Mouse (Mus musculus) MEL (cell line): Measurements from ENCODE around the gene Srbd1. TPM values are rescaled to one million over a fixed set of nuclear protein-coding genes. Genes with fewer than 3 reads are reported as not detected.

ENCODE experiments used
- DNase-seq: peaks from one replicate; pipeline ENCODE4 v3.0.0; 2011; ENCODE audit warnings: low read depth, low spot score
- H3K27ac ChIP-seq: 2 replicates; pipeline ENCODE4 v1.5.1; 2012; ENCODE audit warnings: low read depth, mild to moderate bottlenecking, control low read depth, low read length, moderate library complexity; ENCODE audit not compliant: control insufficient read depth
- H3K27me3 ChIP-seq, 2 experiments: fragments of 150-350 bp in 1 of 2; sonication (generic) in 1 of 2; 2 replicates each; pipeline ENCODE4 v1.6.1; 2012; ENCODE audit warnings: low read length in 2 of 2, mild to moderate bottlenecking in 2 of 2, improper control_type of control experiment in 1 of 2, moderate library complexity in 1 of 2; ENCODE audit not compliant: insufficient read depth in 2 of 2, control insufficient read depth in 1 of 2
- H3K36me3 ChIP-seq, 2 experiments: 2 replicates each; pipeline ENCODE4 v1.6.1; 2012 to 2014; ENCODE audit warnings: low read length in 2 of 2, improper control_type of control experiment in 1 of 2, inconsistent platforms in 1 of 2, mild to moderate bottlenecking in 1 of 2; ENCODE audit not compliant: insufficient read depth in 2 of 2, control insufficient read depth in 1 of 2
- H3K4me1 ChIP-seq, 2 experiments: fragments of 150-350 bp in 1 of 2; sonication (generic) in 1 of 2; 2 replicates each; pipeline ENCODE4 v1.6.1; 2012; ENCODE audit warnings: low read length in 2 of 2, improper control_type of control experiment in 1 of 2, mild to moderate bottlenecking in 1 of 2; ENCODE audit not compliant: insufficient read depth in 2 of 2, control insufficient read depth in 1 of 2
- H3K4me3 ChIP-seq, 2 experiments: fragments of 150-350 bp in 1 of 2; sonication (generic) in 1 of 2; 2 replicates each; pipeline ENCODE4 v1.5.1; 2012; ENCODE audit warnings: low read depth in 2 of 2, low read length in 2 of 2, mild to moderate bottlenecking in 2 of 2, moderate library complexity in 2 of 2, control low read depth in 1 of 2, improper control_type of control experiment in 1 of 2; ENCODE audit not compliant: control insufficient read depth in 1 of 2, insufficient read depth in 1 of 2
- H3K79me2 ChIP-seq: 2 replicates; pipeline ENCODE4 v1.6.1; 2012; ENCODE audit warnings: mild to moderate bottlenecking, low read length, moderate library complexity; ENCODE audit not compliant: control insufficient read depth, poor library complexity, insufficient read depth
- H3K9ac ChIP-seq: 2 replicates; pipeline ENCODE4 v1.6.1; 2012; ENCODE audit warnings: low read depth, mild to moderate bottlenecking, control low read depth, low read length, moderate library complexity; ENCODE audit not compliant: control insufficient read depth, poor library complexity, severe bottlenecking
- H3K9me3 ChIP-seq: fragments of 150-350 bp; sonication (generic); replicated peaks from 2 replicates; pipeline ENCODE4 v1.6.1; 2012; ENCODE audit warnings: mild to moderate bottlenecking, low read length, improper control_type of control experiment, moderate library complexity; ENCODE audit not compliant: insufficient read depth
- CHD2 ChIP-seq: IDR thresholded peaks from 2 replicates; pipeline ENCODE4 v1.6.1; 2011; ENCODE audit warnings: low read length, improper control_type of control experiment
- CTCF ChIP-seq, 3 experiments: IDR thresholded peaks in 2 of 3; conservative IDR thresholded peaks in 1 of 3; 2 replicates each; pipeline ENCODE4 v1.5.1; 2011 to 2012; ENCODE audit warnings: low read length in 3 of 3, low read depth in 2 of 3, mild to moderate bottlenecking in 2 of 3, improper control_type of control experiment in 1 of 3, inconsistent platforms in 1 of 3, mixed read lengths in 1 of 3, moderate library complexity in 1 of 3; ENCODE audit not compliant: control insufficient read depth in 1 of 3, insufficient read depth in 1 of 3, poor library complexity in 1 of 3, severe bottlenecking in 1 of 3
- EP300 ChIP-seq, 2 experiments: IDR thresholded peaks; 2 replicates each; pipeline ENCODE4 v1.6.1; 2011; ENCODE audit warnings: improper control_type of control experiment in 2 of 2, low read length in 2 of 2, low read depth in 1 of 2, mild to moderate bottlenecking in 1 of 2
- ETS1 ChIP-seq: IDR thresholded peaks from 2 replicates; pipeline ENCODE4 v1.6.1; 2012; ENCODE audit warnings: low read depth, mild to moderate bottlenecking, inconsistent platforms, low read length, improper control_type of control experiment, moderate library complexity
- GABPA ChIP-seq: IDR thresholded peaks from 2 replicates; pipeline ENCODE4 v1.6.1; 2012; ENCODE audit warnings: low read depth, mild to moderate bottlenecking, inconsistent platforms, low read length, improper control_type of control experiment, moderate library complexity
- GATA1 ChIP-seq: IDR thresholded peaks from 2 replicates; pipeline ENCODE4 v1.6.1; 2011; ENCODE audit warnings: low read depth, low read length, improper control_type of control experiment
- KAT2A ChIP-seq: conservative IDR thresholded peaks from 2 replicates; pipeline ENCODE4 v1.6.1; 2012; ENCODE audit warnings: low read depth, low read length, improper control_type of control experiment, inconsistent platforms
- MAFK ChIP-seq: IDR thresholded peaks from 2 replicates; pipeline ENCODE4 v1.6.1; 2011; ENCODE audit warnings: low read depth, mild to moderate bottlenecking, low read length, improper control_type of control experiment, borderline replicate concordance
- MEF2A ChIP-seq: IDR thresholded peaks from 2 replicates; pipeline ENCODE4 v1.6.1; 2014; ENCODE audit warnings: low read depth, mild to moderate bottlenecking, inconsistent platforms, low read length, improper control_type of control experiment; ENCODE audit not compliant: poor library complexity, insufficient replicate concordance, severe bottlenecking; ENCODE audit errors: extremely low read depth
- MXI1 ChIP-seq: IDR thresholded peaks from 2 replicates; pipeline ENCODE4 v1.6.1; 2011; ENCODE audit warnings: mild to moderate bottlenecking, low read depth, low read length, improper control_type of control experiment
- MYB ChIP-seq: IDR thresholded peaks from 2 replicates; pipeline ENCODE4 v1.6.1; 2011; ENCODE audit warnings: mild to moderate bottlenecking, low read depth, low read length, improper control_type of control experiment
- POLR2AphosphoS2 ChIP-seq: IDR thresholded peaks from 2 replicates; pipeline ENCODE4 v1.6.1; 2011; ENCODE audit warnings: low read length, improper control_type of control experiment
- RCOR1 ChIP-seq: IDR thresholded peaks from 2 replicates; pipeline ENCODE4 v1.6.1; 2012; ENCODE audit warnings: low read depth, mild to moderate bottlenecking, inconsistent platforms, low read length, improper control_type of control experiment
- SIN3A ChIP-seq: IDR thresholded peaks from 2 replicates; pipeline ENCODE4 v1.6.1; 2012; ENCODE audit warnings: low read length, improper control_type of control experiment, inconsistent platforms
- SMC3 ChIP-seq: IDR thresholded peaks from 2 replicates; pipeline ENCODE4 v1.6.1; 2011; ENCODE audit warnings: low read depth, low read length, improper control_type of control experiment
- TBP ChIP-seq: IDR thresholded peaks from 2 replicates; pipeline ENCODE4 v1.8.0; 2011; ENCODE audit warnings: low read depth, low read length, improper control_type of control experiment
- TCF12 ChIP-seq: IDR thresholded peaks from 2 replicates; pipeline ENCODE4 v1.6.1; 2014; ENCODE audit warnings: low read depth, mild to moderate bottlenecking, inconsistent platforms, low read length, improper control_type of control experiment, moderate library complexity
- USF1 ChIP-seq: IDR thresholded peaks from 2 replicates; pipeline ENCODE4 v1.6.1; 2014; ENCODE audit warnings: low read depth, mild to moderate bottlenecking, inconsistent platforms, low read length, improper control_type of control experiment, moderate library complexity
- USF2 ChIP-seq, 2 experiments: IDR thresholded peaks; 2 replicates each; pipeline ENCODE4 v1.6.1; 2011 to 2012; ENCODE audit warnings: improper control_type of control experiment in 2 of 2, low read length in 2 of 2, borderline replicate concordance in 1 of 2, inconsistent platforms in 1 of 2, low read depth in 1 of 2, mild to moderate bottlenecking in 1 of 2; ENCODE audit not compliant: insufficient read depth in 1 of 2
- ZC3H11A ChIP-seq: IDR thresholded peaks from 2 replicates; pipeline ENCODE4 v1.6.1; 2012; ENCODE audit warnings: low read depth, mild to moderate bottlenecking, inconsistent platforms, low read length, improper control_type of control experiment
- ZMIZ1 ChIP-seq: IDR thresholded peaks from 2 replicates; pipeline ENCODE4 v1.6.1; 2012; ENCODE audit warnings: low read depth, mild to moderate bottlenecking, inconsistent platforms, low read length, improper control_type of control experiment, moderate library complexity
- ZNF384 ChIP-seq: IDR thresholded peaks from 2 replicates; pipeline ENCODE4 v1.6.1; 2012; ENCODE audit warnings: low read depth, mild to moderate bottlenecking, inconsistent platforms, low read length, improper control_type of control experiment
- polyA plus RNA-seq, 2 experiments: library from polyadenylated mRNA; stranded (reverse) in 1 of 2; unstranded in 1 of 2; fragments of >175 nt in 1 of 2; fragments of >200 nt in 1 of 2; gene quantifications; 2 replicates each; pipeline versions ENCODE4 v1.2.1 to v1.2.4; 2012; ENCODE audit warnings: low replicate concordance in 2 of 2, low read depth in 1 of 2; ENCODE audit not compliant: insufficient read length in 2 of 2, insufficient read depth in 1 of 2, missing spikeins in 1 of 2
- total RNA-seq: library from RNA; depleted of rRNA; stranded (reverse); fragments of 300-350 nt; gene quantifications from 2 replicates; pipeline ENCODE4 v1.2.3, GENCODE M21; 2012

The Srbd1 gene
- total and polyA plus RNA-seq, 3 experiments: 14.9 to 30.5 TPM; not detected in 1

GRCm38 (mm10) chr17:86164416-86164815 lies 19.4 kb upstream of the Srbd1 start:
- DNase-seq: no peak
- no peaks in the 10 kb centered on the region for H3K27me3 ChIP-seq
- peaks cover 0 to 5% of the 10 kb centered on the region in 2 experiments; a peak in 2 of 4 replicates for H3K36me3 ChIP-seq
- H3K79me2 ChIP-seq: peaks cover 9% of the 10 kb centered on the region
- H3K27ac ChIP-seq: no peak overlapping the region
- no peak overlapping the region for H3K9ac ChIP-seq
- H3K9me3 ChIP-seq: no peaks in the 10 kb centered on the region
- TF ChIP-seq GATA1 (no peak), MXI1 (no peak), TBP (no peak), ZC3H11A (no peak), CHD2 (no peak), POLR2AphosphoS2 (no peak), SIN3A (no peak), USF2 (IDR thresholded peaks at IDR 0.05; ENCODE audit: borderline replicate concordance in 1 of 2, insufficient read depth in 1 of 2, low read depth in 1 of 2, low read length in 2 of 2) (no peak), TCF12 (no peak), ZNF384 (no peak), SMC3 (no peak), CTCF (IDR thresholded peaks at IDR 0.05 in 2 of 3, conservative IDR thresholded peaks at IDR 0.05 in 1 of 3; ENCODE audit: control insufficient read depth in 1 of 3, insufficient read depth in 1 of 3, low read depth in 2 of 3, low read length in 3 of 3, poor library complexity in 1 of 3, severe bottlenecking in 1 of 3) (no peak), EP300 (IDR thresholded peaks at IDR 0.05; ENCODE audit: low read depth in 1 of 2, low read length in 2 of 2) (no peak), MYB (no peak)
- TF ChIP-seq, all 39 proteins: peak for 0
- H3K4me3 ChIP-seq: no peak overlapping the region
- peaks cover 5 to 7% of the 10 kb centered on the region in 2 experiments for H3K4me1 ChIP-seq

- Histone ChIP-seq H3K4me3 (no peak overlapping the region), H3K36me3 (no peaks in the 10 kb centered on the region), H3K4me1 (peaks cover 0 to 3% of the 10 kb centered on the region in 2 experiments; a peak in 2 of 4 replicates), H3K9me3 (no peaks in the 10 kb centered on the region), H3K27ac (no peak overlapping the region), H3K79me2 (peaks cover 3% of the 10 kb centered on the region; the same call in 1 of the 2 replicates), H3K9ac (no peak overlapping the region), H3K27me3 (no peaks in the 10 kb centered on the region)
- no peak for DNase-seq
- TF ChIP-seq ZMIZ1 (no peak), ETS1 (no peak), TCF12 (no peak), CHD2 (no peak), SIN3A (no peak), USF1 (no peak), KAT2A (no peak), RCOR1 (no peak), MAFK (no peak), GABPA (no peak), SMC3 (no peak), MEF2A (no peak), MXI1 (no peak)
These were observed 17.7 kb upstream of the Srbd1 start for GRCm38 (mm10) chr17:86162672-86163071.
